Mouse (Mus musculus) G1E (cell line): ENCODE data around the gene Zbtb12.

Source experiments
- CTCF ChIP-seq: IDR thresholded peaks from 2 replicates; pipeline ENCODE4 v1.5.1; 2012; ENCODE audit warnings: low read depth, low read length, inconsistent platforms, mixed read lengths
- GATA1 ChIP-seq: IDR thresholded peaks from 2 replicates; pipeline ENCODE4 v1.6.1; 2012; ENCODE audit warnings: borderline replicate concordance, low read length, inconsistent platforms, mixed read lengths
- GATA2 ChIP-seq: IDR thresholded peaks from 2 replicates; pipeline ENCODE4 v1.6.1; 2012; ENCODE audit warnings: low read depth, low read length, inconsistent platforms, borderline replicate concordance
- POLR2AphosphoS5 ChIP-seq: IDR thresholded peaks from 2 replicates; pipeline ENCODE4 v1.6.1; 2012; ENCODE audit warnings: low read depth, low read length, inconsistent platforms; ENCODE audit not compliant: insufficient replicate concordance
- TAL1 ChIP-seq: conservative IDR thresholded peaks from 2 replicates; pipeline ENCODE4 v1.6.1; 2012; ENCODE audit warnings: low read depth, low read length, inconsistent platforms, mixed read lengths

- TF ChIP-seq CTCF (no peak), TAL1 (no peak), POLR2AphosphoS5 (no peak), GATA1 (no peak), GATA2 (no peak)
Measured at GRCm38 (mm10) chr17:34910982-34911381, 31.7 kb downstream of the Zbtb12 start.
